Mouse (Mus musculus): ENCODE measurements around the gene Zfp839. TPM values are rescaled to one million over a fixed set of nuclear protein-coding genes. Genes with fewer than 3 reads are reported as not detected.

The Zfp839 gene
- total and polyA plus RNA-seq, 2 experiments: 4.0 to 4.8 TPM

DNA sequence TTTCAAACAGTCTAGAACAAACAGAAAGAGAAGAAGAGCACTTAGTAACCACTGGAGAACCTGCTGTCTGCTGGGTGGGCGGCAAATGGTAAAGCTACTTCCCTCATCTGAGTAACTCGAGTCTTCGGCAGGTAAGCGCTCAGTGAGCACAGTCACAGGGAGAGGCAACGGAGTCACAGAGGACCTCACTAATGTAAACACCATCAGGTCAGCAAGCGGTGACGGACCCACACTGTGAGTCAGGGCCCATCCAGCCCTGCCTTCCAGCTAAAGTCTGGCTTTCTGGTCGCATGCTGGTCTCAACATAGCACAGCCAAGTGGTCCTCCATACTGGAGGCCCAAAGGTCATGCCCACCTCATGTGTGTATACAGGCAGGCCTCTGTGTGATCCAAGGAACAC, 30.7 kb upstream of the Zfp839 start:
- Histone ChIP-seq H3K9ac (ENCODE audit: low read depth, low read length) (no peak overlapping the region), H3K27me3 (ENCODE audit: control insufficient read depth, insufficient read depth, low read length) (no peaks in the 10 kb centered on the region), H3K27ac (replicated peaks; ENCODE audit: insufficient read depth, low read depth, low read length) (no peak overlapping the region), H3K36me3 (ENCODE audit: control insufficient read depth, insufficient read depth, low read length) (no peaks in the 10 kb centered on the region), H3K4me1 (ENCODE audit: control insufficient read depth, insufficient read depth, low read length) (no peaks in the 10 kb centered on the region), H3K4me3 (ENCODE audit: insufficient read depth, low read depth, low read length) (no peak overlapping the region), H3K79me2 (ENCODE audit: control insufficient read depth, insufficient read depth, low read length) (no peaks in the 10 kb centered on the region)
- TF ChIP-seq CTCF (IDR thresholded peaks at IDR 0.05; ENCODE audit: low read depth, low read length): no peak
- no peak for TF ChIP-seq POLR2A (IDR thresholded peaks at IDR 0.05; ENCODE audit: extremely low read depth, insufficient read depth, low read length)
- no peak for DNase-seq (ENCODE audit: extremely low read depth, low read depth, low spot score)
- 86% methylated on average over 8 of the region's 8 CpGs for WGBS

GRCm38 (mm10) chr12:110821787-110822186, 28.3 kb upstream of the Zfp839 start:
- no peaks in the 10 kb centered on the region for H3K27me3 ChIP-seq (ENCODE audit: control insufficient read depth, insufficient read depth, low read length)
- no peaks in the 10 kb centered on the region for H3K4me1 ChIP-seq (ENCODE audit: control insufficient read depth, insufficient read depth, low read length)
- H3K27ac ChIP-seq (replicated peaks; ENCODE audit: insufficient read depth, low read depth, low read length): no peak overlapping the region
- H3K9ac ChIP-seq (ENCODE audit: low read depth, low read length): no peak overlapping the region
- TF ChIP-seq CTCF (IDR thresholded peaks at IDR 0.05; ENCODE audit: low read depth, low read length) (no peak), POLR2A (IDR thresholded peaks at IDR 0.05; ENCODE audit: extremely low read depth, insufficient read depth, low read length) (no peak)
- no peaks in the 10 kb centered on the region for H3K79me2 ChIP-seq (ENCODE audit: control insufficient read depth, insufficient read depth, low read length)
- no peak for DNase-seq (ENCODE audit: extremely low read depth, low read depth, low spot score)
- WGBS: 83% methylated on average over 2 of the region's 2 CpGs
- H3K36me3 ChIP-seq (ENCODE audit: control insufficient read depth, insufficient read depth, low read length): no peaks in the 10 kb centered on the region
- H3K4me3 ChIP-seq (ENCODE audit: insufficient read depth, low read depth, low read length): no peak overlapping the region

GRCm38 (mm10) chr12:110822366-110822765, 27.7 kb upstream of the Zfp839 start:
- no peaks in the 10 kb centered on the region for H3K27me3 ChIP-seq (ENCODE audit: control insufficient read depth, insufficient read depth, low read length)
- H3K9ac ChIP-seq (ENCODE audit: low read depth, low read length): no peak overlapping the region
- no peaks in the 10 kb centered on the region for H3K36me3 ChIP-seq (ENCODE audit: control insufficient read depth, insufficient read depth, low read length)
- no peak overlapping the region for H3K4me3 ChIP-seq (ENCODE audit: insufficient read depth, low read depth, low read length)
- H3K27ac ChIP-seq (replicated peaks; ENCODE audit: insufficient read depth, low read depth, low read length): no peak overlapping the region
- no peaks in the 10 kb centered on the region for H3K4me1 ChIP-seq (ENCODE audit: control insufficient read depth, insufficient read depth, low read length)
- TF ChIP-seq POLR2A (IDR thresholded peaks at IDR 0.05; ENCODE audit: extremely low read depth, insufficient read depth, low read length) (no peak), CTCF (IDR thresholded peaks at IDR 0.05; ENCODE audit: low read depth, low read length) (no peak)
- DNase-seq (ENCODE audit: extremely low read depth, low read depth, low spot score): no peak
- no peaks in the 10 kb centered on the region for H3K79me2 ChIP-seq (ENCODE audit: control insufficient read depth, insufficient read depth, low read length)
- WGBS: 73% methylated on average over 7 of the region's 7 CpGs

- Histone ChIP-seq H3K79me2 (ENCODE audit: control insufficient read depth, insufficient read depth, low read length) (no peaks in the 10 kb centered on the region), H3K27ac (replicated peaks; ENCODE audit: insufficient read depth, low read depth, low read length) (no peak overlapping the region), H3K4me1 (ENCODE audit: control insufficient read depth, insufficient read depth, low read length) (no peaks in the 10 kb centered on the region), H3K4me3 (ENCODE audit: insufficient read depth, low read depth, low read length) (no peak overlapping the region), H3K27me3 (ENCODE audit: control insufficient read depth, insufficient read depth, low read length) (no peaks in the 10 kb centered on the region), H3K36me3 (ENCODE audit: control insufficient read depth, insufficient read depth, low read length) (no peaks in the 10 kb centered on the region), H3K9ac (ENCODE audit: low read depth, low read length) (no peak overlapping the region)
- WGBS: 95% methylated on average over 4 of the region's 4 CpGs
- no peak for DNase-seq (ENCODE audit: extremely low read depth, low read depth, low spot score)
- no peak for TF ChIP-seq POLR2A (IDR thresholded peaks at IDR 0.05; ENCODE audit: extremely low read depth, insufficient read depth, low read length)
- no peak for TF ChIP-seq CTCF (IDR thresholded peaks at IDR 0.05; ENCODE audit: low read depth, low read length)
Observed at GRCm38 (mm10) chr12:110828908-110829307, 21.1 kb upstream of the Zfp839 start.

- TF ChIP-seq POLR2A (IDR thresholded peaks at IDR 0.05; ENCODE audit: extremely low read depth, insufficient read depth, low read length) (no peak), CTCF (IDR thresholded peaks at IDR 0.05; ENCODE audit: low read depth, low read length) (no peak)
- H3K27me3 ChIP-seq (ENCODE audit: control insufficient read depth, insufficient read depth, low read length): no peaks in the 10 kb centered on the region
- DNase-seq (ENCODE audit: extremely low read depth, low read depth, low spot score): no peak
- no peak overlapping the region for H3K9ac ChIP-seq (ENCODE audit: low read depth, low read length)
- no peaks in the 10 kb centered on the region for H3K79me2 ChIP-seq (ENCODE audit: control insufficient read depth, insufficient read depth, low read length)
- no peaks in the 10 kb centered on the region for H3K36me3 ChIP-seq (ENCODE audit: control insufficient read depth, insufficient read depth, low read length)
- WGBS: 84% methylated on average over 11 of the region's 11 CpGs
- no peak overlapping the region for H3K27ac ChIP-seq (replicated peaks; ENCODE audit: insufficient read depth, low read depth, low read length)
- no peaks in the 10 kb centered on the region for H3K4me1 ChIP-seq (ENCODE audit: control insufficient read depth, insufficient read depth, low read length)
- H3K4me3 ChIP-seq (ENCODE audit: insufficient read depth, low read depth, low read length): no peak overlapping the region
Observed at GRCm38 (mm10) chr12:110830293-110831024, 19.6 kb upstream of the Zfp839 start.

- WGBS: 97% methylated on average over 3 of the region's 3 CpGs
- DNase-seq (ENCODE audit: extremely low read depth, low read depth, low spot score): no peak
- Histone ChIP-seq H3K9ac (ENCODE audit: low read depth, low read length) (no peak overlapping the region), H3K36me3 (ENCODE audit: control insufficient read depth, insufficient read depth, low read length) (no peaks in the 10 kb centered on the region), H3K79me2 (ENCODE audit: control insufficient read depth, insufficient read depth, low read length) (no peaks in the 10 kb centered on the region), H3K27ac (replicated peaks; ENCODE audit: insufficient read depth, low read depth, low read length) (no peak overlapping the region), H3K4me1 (ENCODE audit: control insufficient read depth, insufficient read depth, low read length) (no peaks in the 10 kb centered on the region), H3K27me3 (ENCODE audit: control insufficient read depth, insufficient read depth, low read length) (no peaks in the 10 kb centered on the region), H3K4me3 (ENCODE audit: insufficient read depth, low read depth, low read length) (no peak overlapping the region)
- no peak for TF ChIP-seq CTCF (IDR thresholded peaks at IDR 0.05; ENCODE audit: low read depth, low read length)
- TF ChIP-seq POLR2A (IDR thresholded peaks at IDR 0.05; ENCODE audit: extremely low read depth, insufficient read depth, low read length): no peak
Observed at GRCm38 (mm10) chr12:110835182-110835581, 14.9 kb upstream of the Zfp839 start.
